ENCODE assay signal across 18 mouse cellular contexts in genomic region chr9:110264991-110265390, GRCm38 (mm10).
"Had no signal": no experiment of that assay in that cellular context is flagged by ENCODE, and none has a peak within 500 bp of the region (broad histone marks: within the 10 kb centered on the region; RNA-seq: fewer than 3 reads in every experiment).

No protein-coding gene starts in this region.

- H3K36me3 ChIP-seq: limb, embryonic 13.5 days; liver, embryonic 13.5 days had no signal

- H3K4me1 ChIP-seq: limb, embryonic 13.5 days; liver, embryonic 13.5 days; neural tube, embryonic 12.5 days had no signal

- H3K27me3 ChIP-seq: limb, embryonic 13.5 days; liver, embryonic 13.5 days; neural tube, embryonic 12.5 days had no signal

- H3K9me3 ChIP-seq: limb, embryonic 13.5 days; liver, embryonic 13.5 days; neural tube, embryonic 12.5 days had no signal

- ATAC-seq: intestine, postnatal 0 days; midbrain, embryonic 16.5 days had no signal

- H3K9ac ChIP-seq: limb, embryonic 13.5 days; liver, embryonic 13.5 days; neural tube, embryonic 12.5 days had no signal

- H3K27ac ChIP-seq: limb, embryonic 13.5 days; liver, embryonic 13.5 days; neural tube, embryonic 12.5 days; stomach, postnatal 0 days had no signal

- DNase-seq: kidney, adult 2 months; kidney, postnatal 14 days; kidney, postnatal 4 days; left cerebral cortex, postnatal 4 days; liver, embryonic 13.5 days; lung, adult 2 months; lung, postnatal 14 days; lung, postnatal 4 days; right cerebral cortex, adult 18-20 months; right cerebral cortex, postnatal 14 days; right cerebral cortex, postnatal 4 days; thymus, adult 18-20 months; thymus, postnatal 14 days had no signal

- H3K4me2 ChIP-seq: limb, embryonic 13.5 days; liver, embryonic 13.5 days; neural tube, embryonic 12.5 days had no signal

- H3K4me3 ChIP-seq: limb, embryonic 13.5 days; liver, embryonic 13.5 days; neural tube, embryonic 12.5 days had no signal
